Mouse (Mus musculus) forebrain, embryonic 11.5 days (tissue): ENCODE measurements at regions not wholly inside any gene's neighbourhood (a gene's known extent, or its start where the extent isn't known, plus 50 kb on each side); places are given as distances from the start of the nearest gene placed in this dataset.

Experiments used
- ATAC-seq: fragments of 200-750 bp; cut with Nextera tagmentation; replicated peaks from 2 replicates; pipeline ENCODE4 v1.8.0; 2017; ENCODE audit warnings: moderate TSS enrichment; ENCODE audit not compliant: low FRiP score
- DNase-seq: peaks from one replicate; pipeline ENCODE4 v3.0.0-alpha.2; 2017; ENCODE audit warnings: low spot score
- H3K27ac ChIP-seq: fragments of 300-500 bp; sonication (generic); 2 replicates; pipeline ENCODE4 v1.5.1; 2014; ENCODE audit warnings: low read depth, low read length
- H3K27me3 ChIP-seq: fragments of 300-500 bp; sonication (generic); 2 replicates; pipeline ENCODE4 v1.6.1; 2014; ENCODE audit warnings: mild to moderate bottlenecking, low read length, mixed read lengths; ENCODE audit not compliant: control insufficient read depth, insufficient read depth
- H3K36me3 ChIP-seq: fragments of 300-500 bp; sonication (generic); 2 replicates; pipeline ENCODE4 v1.6.1; 2014; ENCODE audit warnings: mild to moderate bottlenecking, low read length, moderate library complexity, mixed read lengths; ENCODE audit not compliant: control insufficient read depth, insufficient read depth
- H3K4me1 ChIP-seq: fragments of 300-500 bp; sonication (generic); replicated peaks from 2 replicates; pipeline ENCODE4 v1.6.1; 2014; ENCODE audit warnings: low read length, mixed read lengths; ENCODE audit not compliant: control insufficient read depth, insufficient read depth
- H3K4me2 ChIP-seq: fragments of 300-500 bp; sonication (generic); 2 replicates; pipeline ENCODE4 v1.6.1; 2014; ENCODE audit warnings: low read depth, mild to moderate bottlenecking, low read length, moderate library complexity, mixed read lengths; ENCODE audit not compliant: severe bottlenecking
- H3K4me3 ChIP-seq: fragments of 300-500 bp; sonication (generic); 2 replicates; pipeline ENCODE4 v1.5.1; 2014; ENCODE audit warnings: low read depth, low read length
- H3K9ac ChIP-seq: fragments of 300-500 bp; sonication (generic); 2 replicates; pipeline ENCODE4 v1.6.1; 2014; ENCODE audit warnings: low read length
- H3K9me3 ChIP-seq: fragments of 300-500 bp; sonication (generic); 2 replicates; pipeline ENCODE4 v1.6.1; 2016; ENCODE audit warnings: low read length, mixed read lengths; ENCODE audit not compliant: control insufficient read depth
- whole genome bisulfite sequencing: fragments of 180-500 bp; shearing (Covaris S2); extraction: QIAGEN DNeasy Blood & Tissue Kit; methylation state at CpG from one replicate; pipeline ENCODE4 v1.1.7; 2014; 5-methylcytosine and 5-hydroxymethylcytosine counted together

DNA sequence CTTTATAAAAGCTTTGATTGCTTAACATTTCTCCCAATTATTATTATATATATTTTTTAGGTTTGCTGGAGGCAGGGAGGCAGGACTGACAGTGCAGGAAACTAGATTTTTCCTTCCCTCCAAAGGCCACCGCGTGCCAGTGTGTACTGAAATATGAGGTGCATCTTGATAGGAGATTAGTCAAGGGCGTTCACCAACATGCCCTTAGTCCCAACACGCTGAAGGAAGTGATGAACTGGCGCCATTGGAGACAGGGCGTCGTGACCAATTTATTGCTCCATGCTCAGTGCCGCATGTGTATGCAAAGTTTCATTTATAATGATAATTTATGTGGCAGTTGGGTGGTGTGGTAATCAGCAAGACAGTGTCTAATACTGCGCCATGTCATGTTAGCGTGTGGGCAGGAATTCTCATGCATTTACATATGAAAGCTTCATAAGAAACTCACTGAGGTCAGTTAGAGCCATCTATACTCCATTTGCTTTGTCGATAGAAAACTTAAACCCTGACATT, 66.2 kb downstream of the Isl1 start:
- DNase-seq, result no peak
- Histone ChIP-seq H3K4me3 (no peak overlapping the region), H3K36me3 (no peaks in the 10 kb centered on the region), H3K4me2 (no peak overlapping the region), H3K9me3 (no peaks in the 10 kb centered on the region), H3K27ac (no peak overlapping the region), H3K27me3 (no peaks in the 10 kb centered on the region), H3K9ac (no peak overlapping the region), H3K4me1 (no peaks in the 10 kb centered on the region)
- no peak for ATAC-seq
- 89% methylated on average over 11 of the region's 11 CpGs for WGBS

DNA sequence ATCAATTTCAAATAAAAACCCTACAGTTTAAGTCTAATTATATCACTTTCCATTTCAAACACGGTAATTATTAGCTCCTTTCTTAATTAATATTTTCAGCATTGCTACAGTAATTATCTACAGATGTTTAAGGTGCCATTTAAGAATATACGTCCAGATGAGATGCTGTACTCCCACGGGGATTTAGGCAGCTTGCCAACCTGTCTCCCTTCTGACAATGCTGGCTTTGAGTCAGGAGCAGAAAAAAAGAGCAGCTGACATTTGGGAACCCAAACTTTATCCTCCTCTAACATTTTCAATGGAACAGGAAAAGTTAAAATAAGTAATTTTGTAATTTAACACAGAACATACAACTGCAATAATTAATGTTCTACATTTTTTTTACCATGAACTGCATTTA, 94.4 kb downstream of the Isl1 start:
- no peak for ATAC-seq
- Histone ChIP-seq H3K9me3 (no peaks in the 10 kb centered on the region), H3K4me2 (no peak overlapping the region), H3K27ac (no peak overlapping the region), H3K36me3 (no peaks in the 10 kb centered on the region), H3K27me3 (no peaks in the 10 kb centered on the region), H3K4me1 (0 out of 2 replicates have a peak, but pooled peaks cover 2% of the 10 kb centered on the region), H3K9ac (no peak overlapping the region), H3K4me3 (no peak overlapping the region)
- WGBS, result 42% methylated on average over 3 of the region's 3 CpGs
- DNase-seq, result no peak

DNA sequence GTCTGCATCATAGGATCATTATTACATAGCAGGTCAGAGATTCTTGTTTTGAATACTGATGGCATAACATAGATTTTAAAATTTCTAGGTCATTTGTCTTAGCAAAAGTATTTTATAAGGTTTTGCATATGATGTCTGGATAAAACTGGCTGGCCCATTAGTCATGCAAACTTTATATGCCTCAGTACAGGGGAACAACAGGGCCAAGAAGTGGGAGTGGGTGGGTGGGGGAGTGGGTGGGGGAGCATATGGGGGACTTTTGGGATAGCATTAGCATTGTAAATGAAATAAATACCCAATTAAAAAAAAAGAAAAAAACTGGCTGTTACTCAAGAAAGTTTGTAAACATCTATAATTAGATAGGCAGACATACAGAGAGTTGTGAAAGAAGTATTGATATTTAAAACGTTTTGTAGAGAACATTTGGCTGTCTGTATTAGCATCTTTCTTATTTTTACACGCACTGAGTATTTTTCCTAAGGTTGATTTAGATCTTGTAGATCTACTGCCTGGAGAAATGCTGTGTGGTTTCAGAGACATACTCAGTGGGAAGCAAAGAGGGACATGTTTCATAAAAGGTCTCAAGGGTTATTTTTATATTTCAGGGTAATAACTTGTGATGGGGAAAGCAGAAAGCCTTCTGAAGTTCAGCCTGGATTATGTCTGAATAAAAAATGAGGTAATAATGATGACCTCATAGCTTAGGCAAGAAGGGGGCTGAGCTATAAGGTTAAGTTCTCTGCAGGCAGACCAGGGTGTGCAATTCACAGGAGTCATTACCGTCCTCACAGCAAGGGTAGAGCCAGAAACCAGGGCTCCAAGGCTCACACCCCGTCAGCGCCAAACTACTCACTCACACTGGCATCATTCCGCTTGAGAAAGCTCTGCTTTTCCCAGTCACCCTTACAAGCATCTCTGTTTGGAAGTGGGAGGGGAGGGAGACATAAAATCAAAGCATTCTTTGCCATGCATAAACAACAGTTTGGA, 95.4 kb downstream of the Isl1 start:
- H3K9me3 ChIP-seq, result no peaks in the 10 kb centered on the region
- no peaks in the 10 kb centered on the region for H3K27me3 ChIP-seq
- H3K4me1 ChIP-seq, result 0 out of 2 replicates have a peak, but pooled peaks cover 2% of the 10 kb centered on the region
- no peak overlapping the region for H3K27ac ChIP-seq
- H3K4me3 ChIP-seq, result no peak overlapping the region
- DNase-seq, result no peak
- no peak overlapping the region for H3K4me2 ChIP-seq
- ATAC-seq, result peak; percentile 67
- WGBS, result 44% methylated on average over 6 of the region's 6 CpGs
- H3K9ac ChIP-seq, result no peak overlapping the region
- no peaks in the 10 kb centered on the region for H3K36me3 ChIP-seq

DNA sequence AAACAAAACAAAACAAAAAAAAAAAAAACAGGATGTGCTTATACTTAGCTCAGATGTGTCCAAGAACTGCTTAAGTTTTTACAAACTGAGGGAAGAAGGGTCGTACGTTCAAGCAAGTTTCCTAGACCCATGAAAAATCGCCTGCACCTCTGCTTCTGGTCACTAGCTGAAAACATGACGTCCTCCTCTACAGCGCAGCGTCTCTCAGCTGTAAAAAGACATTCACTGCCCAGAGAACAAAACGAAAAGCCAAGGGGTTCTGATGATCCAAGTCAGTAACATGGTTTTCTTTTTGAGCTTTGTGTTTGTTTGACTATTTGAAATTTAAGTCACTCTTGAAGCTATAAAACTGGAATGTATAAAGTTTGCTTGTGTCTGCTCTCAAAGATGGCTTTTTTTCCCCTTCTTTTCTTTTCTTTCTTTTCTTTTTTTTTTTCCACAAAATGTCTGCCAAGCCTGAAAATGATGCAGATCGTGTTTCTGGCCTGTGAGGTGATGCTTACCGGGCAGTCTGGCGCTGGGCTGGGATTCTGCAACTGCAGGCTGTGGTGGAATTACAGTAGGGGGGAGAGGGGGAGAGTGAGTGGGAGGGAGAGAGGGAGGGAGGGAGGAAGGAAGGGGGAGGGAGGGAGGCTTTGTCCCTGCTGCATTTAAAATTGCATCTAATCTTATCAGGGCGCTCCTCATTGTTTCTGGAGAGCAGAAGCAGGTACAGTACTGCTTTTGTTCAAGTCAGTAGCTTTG, 108.1 kb downstream of the Isl1 start:
- Histone ChIP-seq H3K4me3 (no peak overlapping the region; the same call in 1 of the 2 replicates), H3K36me3 (no peaks in the 10 kb centered on the region), H3K9ac (peak overlapping the region; percentile 51; the same call in 1 of the 2 replicates), H3K27ac (no peak overlapping the region), H3K4me2 (peak overlapping the region; percentile 45; the same call in 1 of the 2 replicates), H3K4me1 (no peaks in the 10 kb centered on the region), H3K9me3 (no peaks in the 10 kb centered on the region), H3K27me3 (no peaks in the 10 kb centered on the region)
- 3% methylated on average over 11 of the region's 11 CpGs for WGBS
- peak; percentile 93 for ATAC-seq
- DNase-seq, result peak; percentile 61

DNA sequence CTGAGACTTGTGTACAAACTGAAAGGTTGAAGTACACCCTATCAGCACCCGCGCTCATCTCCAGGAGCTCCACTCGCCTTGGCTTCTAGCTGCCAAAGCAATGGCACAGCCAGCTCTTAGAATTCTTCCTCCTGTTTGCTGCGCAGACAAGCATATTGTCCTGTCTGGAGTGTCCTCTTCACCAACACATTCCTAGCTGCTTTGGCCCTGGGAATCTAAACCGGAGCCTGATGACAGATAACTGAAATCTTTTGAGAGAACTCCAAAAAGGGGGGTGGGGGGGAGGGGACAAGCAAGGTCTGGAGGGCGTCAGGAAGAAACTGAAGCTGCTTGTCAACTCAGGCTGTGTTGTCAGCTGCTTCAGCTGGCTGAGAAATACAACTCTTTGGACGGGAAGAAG, 122.4 kb downstream of the Isl1 start:
- DNase-seq (no peak), ATAC-seq (no peak)
- H3K27ac ChIP-seq, result no peak overlapping the region
- no peaks in the 10 kb centered on the region for H3K9me3 ChIP-seq
- no peaks in the 10 kb centered on the region for H3K4me1 ChIP-seq
- no peaks in the 10 kb centered on the region for H3K36me3 ChIP-seq
- no peak overlapping the region for H3K4me3 ChIP-seq
- H3K4me2 ChIP-seq, result no peak overlapping the region
- WGBS, result 68% methylated on average over 7 of the region's 7 CpGs
- no peak overlapping the region for H3K9ac ChIP-seq
- H3K27me3 ChIP-seq, result no peaks in the 10 kb centered on the region

DNA sequence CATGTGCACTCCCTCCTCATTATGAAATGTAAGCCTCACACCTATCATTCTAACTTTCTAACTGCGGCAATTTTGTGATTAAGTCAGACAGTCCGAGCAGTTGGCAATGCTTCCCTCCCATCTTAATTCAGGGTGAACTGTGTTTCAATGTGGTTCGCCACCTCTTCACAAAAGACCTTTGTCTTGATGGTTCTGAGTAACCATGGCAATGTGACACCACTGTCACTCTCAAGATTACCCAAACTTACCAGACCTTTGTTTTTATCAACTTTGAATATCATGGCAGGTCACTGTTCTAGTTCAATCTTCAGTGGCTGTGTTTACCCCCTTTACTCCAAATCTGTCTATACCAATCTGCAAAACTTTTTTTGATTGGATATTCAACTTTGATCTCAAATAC, 131.7 kb downstream of the Isl1 start:
- no peaks in the 10 kb centered on the region for H3K4me1 ChIP-seq
- no peak overlapping the region for H3K4me3 ChIP-seq
- WGBS, result 16% methylated on average over 3 of the region's 3 CpGs
- no peak overlapping the region for H3K4me2 ChIP-seq
- no peaks in the 10 kb centered on the region for H3K9me3 ChIP-seq
- no peak overlapping the region for H3K27ac ChIP-seq
- H3K9ac ChIP-seq, result no peak overlapping the region
- DNase-seq (no peak), ATAC-seq (no peak)
- peaks cover 2% of the 10 kb centered on the region; the same call in 1 of the 2 replicates for H3K27me3 ChIP-seq
- H3K36me3 ChIP-seq, result no peaks in the 10 kb centered on the region

DNA sequence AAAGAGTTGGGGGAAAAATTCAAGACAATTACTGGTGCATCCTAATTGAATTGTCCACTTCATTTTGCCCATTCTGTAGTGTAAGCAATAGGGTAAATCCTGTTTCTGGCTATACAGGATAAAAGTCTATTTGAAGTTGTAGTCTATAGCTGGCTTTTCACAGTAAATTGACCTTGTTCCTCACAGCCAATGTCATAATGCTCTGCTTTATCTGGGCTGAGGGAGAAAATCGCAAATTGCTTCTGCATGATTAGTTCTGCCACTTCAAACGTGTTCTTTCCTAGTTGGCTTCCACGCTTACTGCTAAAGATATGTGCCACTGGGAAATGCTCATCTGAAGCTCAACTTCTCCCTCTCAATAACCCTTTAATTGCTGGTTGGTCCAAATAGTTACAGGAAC, 134.5 kb downstream of the Isl1 start:
- Histone ChIP-seq H3K36me3 (no peaks in the 10 kb centered on the region), H3K27ac (no peak overlapping the region), H3K9me3 (no peaks in the 10 kb centered on the region), H3K4me3 (no peak overlapping the region), H3K4me1 (no peaks in the 10 kb centered on the region), H3K9ac (no peak overlapping the region), H3K27me3 (peaks cover 5% of the 10 kb centered on the region; the same call in 1 of the 2 replicates), H3K4me2 (no peak overlapping the region)
- WGBS, result 8% methylated on average over 3 of the region's 3 CpGs
- DNase-seq (no peak), ATAC-seq (peak; percentile 60)

DNA sequence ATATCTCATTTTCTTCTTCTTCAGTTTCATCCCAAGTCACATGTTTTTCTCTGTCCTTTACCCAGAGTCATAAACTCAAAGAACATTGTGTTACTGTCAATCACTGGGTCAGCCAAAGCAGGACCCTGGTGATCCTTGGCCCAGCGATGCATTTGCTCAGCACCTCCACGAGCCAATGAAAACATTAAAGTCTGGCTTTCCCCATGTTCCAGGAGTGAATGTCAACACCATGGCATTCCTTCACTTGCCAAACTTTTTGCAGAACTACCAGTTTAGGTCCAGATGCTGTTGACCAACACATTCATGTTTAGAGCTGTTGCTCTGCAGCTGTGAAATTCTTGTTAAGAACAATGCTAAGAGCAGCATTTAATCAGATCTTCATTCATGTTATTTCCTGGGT, 135.6 kb downstream of the Isl1 start:
- no peaks in the 10 kb centered on the region for H3K9me3 ChIP-seq
- no peaks in the 10 kb centered on the region for H3K36me3 ChIP-seq
- ATAC-seq (no peak), DNase-seq (no peak)
- no peak overlapping the region for H3K9ac ChIP-seq
- H3K4me1 ChIP-seq, result no peaks in the 10 kb centered on the region
- peaks cover 5% of the 10 kb centered on the region; the same call in 1 of the 2 replicates for H3K27me3 ChIP-seq
- WGBS, result 54% methylated on average over 2 of the region's 2 CpGs
- no peak overlapping the region for H3K27ac ChIP-seq
- H3K4me3 ChIP-seq, result no peak overlapping the region
- no peak overlapping the region for H3K4me2 ChIP-seq
